Mouse (Mus musculus): ENCODE data around the gene Prn. TPM values are rescaled to one million over a fixed set of nuclear protein-coding genes. Genes with fewer than 3 reads are reported as not detected.

The Prn gene
- polyA plus RNA-seq, 1 experiment, result 0.10 TPM

DNA sequence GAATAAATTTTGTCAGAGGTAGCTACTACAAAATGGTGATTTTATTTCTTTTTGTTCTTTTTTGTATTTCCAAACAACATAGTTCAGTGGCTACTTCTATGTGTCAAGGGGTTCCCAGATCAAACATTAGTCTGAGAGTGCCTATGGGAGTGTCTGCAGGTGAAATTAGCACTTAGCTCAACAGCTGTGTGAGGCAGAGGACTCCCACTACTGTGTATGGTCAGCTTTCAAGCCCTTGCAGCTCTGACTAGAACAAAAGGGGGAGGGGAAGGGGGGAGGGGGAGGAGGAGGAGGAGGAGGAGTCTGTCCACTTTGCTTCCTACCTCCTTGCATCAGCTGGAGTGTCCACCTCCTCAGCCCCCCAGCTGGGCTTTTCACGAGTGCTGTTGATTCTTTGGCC lies 34.6 kb downstream of the Prn start:
- no peak overlapping the region for H3K4me3 ChIP-seq
- H3K79me2 ChIP-seq (ENCODE audit: control insufficient read depth, insufficient read depth), result no peaks in the 10 kb centered on the region
- TF ChIP-seq TCF3 (IDR thresholded peaks at IDR 0.05; ENCODE audit: insufficient read length, low read depth) (no peak), TCF12 (IDR thresholded peaks at IDR 0.05; ENCODE audit: insufficient read depth, poor library complexity, severe bottlenecking) (no peak), MYOD1 (IDR thresholded peaks at IDR 0.05; ENCODE audit: control insufficient read depth in 1 of 3, insufficient read length in 2 of 3, low read depth in 2 of 3) (no peak), POLR2AphosphoS2 (IDR thresholded peaks at IDR 0.05; ENCODE audit: insufficient read length, low read depth) (no peak)
- H3K36me3 ChIP-seq (ENCODE audit: control insufficient read depth, insufficient read depth), result no peaks in the 10 kb centered on the region
- no peak overlapping the region for H3ac ChIP-seq (ENCODE audit: control insufficient read depth, insufficient read length)
- no peaks in the 10 kb centered on the region for H3K27me3 ChIP-seq (ENCODE audit: control insufficient read depth, insufficient read depth, insufficient read length)
- no peak overlapping the region for H3K4me2 ChIP-seq (ENCODE audit: low read depth)

DNA sequence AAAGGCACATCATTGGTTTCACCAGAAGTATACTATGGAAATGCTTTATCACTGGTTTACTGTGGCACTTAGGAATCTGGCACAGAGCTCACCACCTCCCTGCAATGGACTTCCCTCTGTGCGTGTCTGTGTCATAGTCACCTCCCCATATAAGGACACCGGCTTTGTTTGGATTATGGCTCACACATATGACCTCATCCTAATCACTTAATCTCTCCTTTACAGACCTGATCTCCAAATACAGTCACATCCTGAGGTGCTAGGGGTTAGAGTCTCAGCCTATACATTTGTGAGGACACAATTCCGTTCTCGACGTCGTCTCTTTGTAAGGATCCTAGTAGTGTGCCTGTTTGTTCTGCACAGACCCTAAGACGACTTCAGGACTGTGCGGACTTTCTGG lies 35.5 kb downstream of the Prn start:
- H3K4me3 ChIP-seq, result no peak overlapping the region

GRCm38 (mm10) chr2:131945765-131946164 lies 36.0 kb downstream of the Prn start:
- Histone ChIP-seq H3K27me3 (ENCODE audit: control insufficient read depth, insufficient read depth, insufficient read length) (no peaks in the 10 kb centered on the region), H3K79me2 (ENCODE audit: control insufficient read depth, insufficient read depth) (no peaks in the 10 kb centered on the region), H3K4me2 (ENCODE audit: low read depth) (no peak overlapping the region), H3K36me3 (ENCODE audit: control insufficient read depth, insufficient read depth) (no peaks in the 10 kb centered on the region), H3K4me3 (no peak overlapping the region), H3ac (ENCODE audit: control insufficient read depth, insufficient read length) (no peak overlapping the region)
- TF ChIP-seq POLR2A (IDR thresholded peaks at IDR 0.05; ENCODE audit: insufficient read length, low read depth) (no peak), MYOG (IDR thresholded peaks at IDR 0.05; ENCODE audit: control insufficient read depth in 1 of 3, insufficient read depth in 1 of 3, insufficient read length in 2 of 3, low read depth in 2 of 3) (no peak), TCF12 (IDR thresholded peaks at IDR 0.05; ENCODE audit: insufficient read depth, poor library complexity, severe bottlenecking) (no peak), SRF (IDR thresholded peaks at IDR 0.05; ENCODE audit: control insufficient read depth, insufficient read length, low read depth) (no peak), POLR2AphosphoS2 (IDR thresholded peaks at IDR 0.05; ENCODE audit: insufficient read length, low read depth) (no peak), USF1 (IDR thresholded peaks at IDR 0.05; ENCODE audit: low read depth) (no peak)

More for the DNA sequence above, 35.5 kb downstream of the Prn start:
- TF ChIP-seq TCF12 (IDR thresholded peaks at IDR 0.05; ENCODE audit: insufficient read depth, poor library complexity, severe bottlenecking) (no peak), SRF (IDR thresholded peaks at IDR 0.05; ENCODE audit: control insufficient read depth, insufficient read length, low read depth) (peak; percentile 65)
- Histone ChIP-seq H3K36me3 (ENCODE audit: control insufficient read depth, insufficient read depth) (no peaks in the 10 kb centered on the region), H3K4me2 (ENCODE audit: low read depth) (no peak overlapping the region), H3K27me3 (ENCODE audit: control insufficient read depth, insufficient read depth, insufficient read length) (no peaks in the 10 kb centered on the region), H3ac (ENCODE audit: control insufficient read depth, insufficient read length) (no peak overlapping the region), H3K79me2 (ENCODE audit: control insufficient read depth, insufficient read depth) (no peaks in the 10 kb centered on the region)

- no peak overlapping the region for H3K4me3 ChIP-seq
- H3K27me3 ChIP-seq (ENCODE audit: control insufficient read depth, insufficient read depth, insufficient read length), result no peaks in the 10 kb centered on the region
- TF ChIP-seq CEBPB (IDR thresholded peaks at IDR 0.05; ENCODE audit: insufficient read depth, poor library complexity, severe bottlenecking), result no peak
- TF ChIP-seq TCF3 (IDR thresholded peaks at IDR 0.05; ENCODE audit: insufficient read length, low read depth), result no peak
- no peak for TF ChIP-seq POLR2A (IDR thresholded peaks at IDR 0.05; ENCODE audit: insufficient read length, low read depth)
- no peak for TF ChIP-seq TCF12 (IDR thresholded peaks at IDR 0.05; ENCODE audit: insufficient read depth, poor library complexity, severe bottlenecking)
- no peak for TF ChIP-seq USF1 (IDR thresholded peaks at IDR 0.05; ENCODE audit: low read depth)
- TF ChIP-seq MYOD1 (IDR thresholded peaks at IDR 0.05; ENCODE audit: control insufficient read depth in 1 of 3, insufficient read length in 2 of 3, low read depth in 2 of 3), result no peak
- no peak for TF ChIP-seq POLR2AphosphoS2 (IDR thresholded peaks at IDR 0.05; ENCODE audit: insufficient read length, low read depth)
- TF ChIP-seq MYOG (IDR thresholded peaks at IDR 0.05; ENCODE audit: control insufficient read depth in 1 of 3, insufficient read depth in 1 of 3, insufficient read length in 2 of 3, low read depth in 2 of 3), result no peak
- TF ChIP-seq REST (IDR thresholded peaks at IDR 0.05; ENCODE audit: insufficient read depth, insufficient read length), result no peak
- no peak for TF ChIP-seq MAX (IDR thresholded peaks at IDR 0.05; ENCODE audit: low read depth)
- TF ChIP-seq E2F4 (IDR thresholded peaks at IDR 0.05; ENCODE audit: insufficient read depth), result no peak
- TF ChIP-seq SRF (IDR thresholded peaks at IDR 0.05; ENCODE audit: control insufficient read depth, insufficient read length, low read depth), result no peak
Observed at GRCm38 (mm10) chr2:131946351-131946750, 36.6 kb downstream of the Prn start.

DNA sequence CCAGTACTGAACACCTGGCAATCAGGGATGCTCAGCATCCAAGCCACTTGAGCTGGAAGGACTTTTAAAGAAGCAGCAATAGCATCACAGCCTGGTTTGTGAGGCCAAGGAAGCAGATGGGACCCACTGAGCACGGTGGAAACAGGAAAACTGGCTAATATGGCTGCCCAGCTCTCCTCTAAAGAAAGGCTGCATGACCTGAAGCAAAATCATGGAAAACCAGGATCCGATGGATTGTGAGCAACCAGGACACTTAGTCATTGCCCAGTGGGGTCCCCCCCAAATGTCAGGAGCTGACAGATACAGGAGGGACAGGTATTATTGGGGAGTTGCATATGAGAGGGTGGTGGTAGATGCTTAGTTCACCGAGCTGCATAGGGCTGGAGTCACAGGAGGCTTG lies 38.4 kb downstream of the Prn start:
- Histone ChIP-seq H3ac (ENCODE audit: control insufficient read depth, insufficient read length) (no peak overlapping the region), H3K4me3 (no peak overlapping the region)
- no peak for TF ChIP-seq CEBPB (IDR thresholded peaks at IDR 0.05; ENCODE audit: insufficient read depth, poor library complexity, severe bottlenecking)
- no peak for TF ChIP-seq POLR2A (IDR thresholded peaks at IDR 0.05; ENCODE audit: insufficient read length, low read depth)
- no peak for TF ChIP-seq REST (IDR thresholded peaks at IDR 0.05; ENCODE audit: insufficient read depth, insufficient read length)
- TF ChIP-seq MYOG (IDR thresholded peaks at IDR 0.05; ENCODE audit: control insufficient read depth in 1 of 3, insufficient read depth in 1 of 3, insufficient read length in 2 of 3, low read depth in 2 of 3), result no peak
- TF ChIP-seq SRF (IDR thresholded peaks at IDR 0.05; ENCODE audit: control insufficient read depth, insufficient read length, low read depth), result no peak
- TF ChIP-seq TCF3 (IDR thresholded peaks at IDR 0.05; ENCODE audit: insufficient read length, low read depth), result no peak
- no peak for TF ChIP-seq USF1 (IDR thresholded peaks at IDR 0.05; ENCODE audit: low read depth)
- no peak for TF ChIP-seq TCF12 (IDR thresholded peaks at IDR 0.05; ENCODE audit: insufficient read depth, poor library complexity, severe bottlenecking)
- TF ChIP-seq MAX (IDR thresholded peaks at IDR 0.05; ENCODE audit: low read depth), result no peak
- no peak for TF ChIP-seq MYOD1 (IDR thresholded peaks at IDR 0.05; ENCODE audit: control insufficient read depth in 1 of 3, insufficient read length in 2 of 3, low read depth in 2 of 3)
- TF ChIP-seq E2F4 (IDR thresholded peaks at IDR 0.05; ENCODE audit: insufficient read depth), result no peak
- TF ChIP-seq POLR2AphosphoS2 (IDR thresholded peaks at IDR 0.05; ENCODE audit: insufficient read length, low read depth), result no peak

More at GRCm38 (mm10) chr2:131946351-131946750, 36.6 kb downstream of the Prn start:
- Histone ChIP-seq H3K79me2 (ENCODE audit: control insufficient read depth, insufficient read depth) (no peaks in the 10 kb centered on the region), H3K4me2 (ENCODE audit: low read depth) (no peak overlapping the region), H3ac (ENCODE audit: control insufficient read depth, insufficient read length) (no peak overlapping the region), H3K36me3 (ENCODE audit: control insufficient read depth, insufficient read depth) (no peaks in the 10 kb centered on the region)

More for the DNA sequence above, 38.4 kb downstream of the Prn start:
- no peak overlapping the region for H3K4me2 ChIP-seq (ENCODE audit: low read depth)
- H3K79me2 ChIP-seq (ENCODE audit: control insufficient read depth, insufficient read depth), result no peaks in the 10 kb centered on the region
- no peaks in the 10 kb centered on the region for H3K27me3 ChIP-seq (ENCODE audit: control insufficient read depth, insufficient read depth, insufficient read length)
- no peaks in the 10 kb centered on the region for H3K36me3 ChIP-seq (ENCODE audit: control insufficient read depth, insufficient read depth)
